Mouse (Mus musculus) lung, adult 2 months (tissue): Measurements from ENCODE around the gene Layn.

Experiments used
- CTCF ChIP-seq: fragments of 200-500 bp; IDR thresholded peaks from 2 replicates; pipeline ENCODE4 v1.5.1; 2011; ENCODE audit warnings: mild to moderate bottlenecking, low read length, control low read depth; ENCODE audit not compliant: insufficient read depth
- POLR2A ChIP-seq: fragments of 200-500 bp; IDR thresholded peaks from 2 replicates; pipeline ENCODE4 v1.6.1; 2011; ENCODE audit warnings: low read depth, mild to moderate bottlenecking, control low read depth, low read length, borderline replicate concordance; ENCODE audit errors: extremely low read depth

DNA sequence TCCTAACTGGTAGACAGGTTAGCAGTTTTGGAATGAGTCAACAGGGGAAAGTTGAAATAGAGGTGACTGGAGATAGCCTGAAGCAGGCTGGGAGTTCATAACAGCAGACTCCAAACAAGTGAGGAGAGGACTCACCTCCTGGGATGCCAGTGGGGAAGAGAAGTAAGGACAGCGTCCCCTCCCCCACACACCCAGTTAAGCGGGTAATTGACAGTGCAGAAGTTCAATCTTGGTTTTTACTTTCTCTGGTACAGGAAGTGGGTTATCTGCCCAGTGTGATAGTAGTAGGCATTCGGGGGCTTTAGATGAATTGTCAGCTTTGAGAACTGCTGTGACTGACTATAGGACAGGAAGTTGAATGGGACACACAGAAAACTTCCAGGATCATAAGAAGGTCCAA, 56.5 kb downstream of the Layn start:
- TF ChIP-seq CTCF = no peak
- TF ChIP-seq POLR2A = no peak
